Mouse (Mus musculus): ENCODE data around the gene Garnl3.
"Not testable (repeated sequence)": the region's sequence is repeated elsewhere in the genome, so short reads cannot be mapped to it uniquely, and the experiment has no call there.

Gene Garnl3

GRCm38 (mm10) chr2:33041571-33041970 lies 89.9 kb downstream of the Garnl3 start:
- in situ Hi-C loops (cut with MboI; ENCODE audit: unreplicated experiment in 2 of 2), result no loop called here

GRCm38 (mm10) chr2:33037429-33037828 lies 94.0 kb downstream of the Garnl3 start:
- in situ Hi-C loops (cut with MboI; ENCODE audit: unreplicated experiment in 2 of 2), result no loop called here

GRCm38 (mm10) chr2:33035297-33035696 lies 96.2 kb downstream of the Garnl3 start:
- in situ Hi-C loops (cut with MboI; ENCODE audit: unreplicated experiment in 2 of 2), result no loop called here

GRCm38 (mm10) chr2:33033281-33033680 lies 98.2 kb downstream of the Garnl3 start:
- in situ Hi-C loops (cut with MboI; ENCODE audit: unreplicated experiment in 2 of 2), result no loop called here

- in situ Hi-C loops (cut with MboI; ENCODE audit: unreplicated experiment in 2 of 2), result no loop called here
Observed at GRCm38 (mm10) chr2:33032391-33033062, 98.9 kb downstream of the Garnl3 start.

- in situ Hi-C loops (cut with MboI; ENCODE audit: unreplicated experiment in 2 of 2), result no loop called here
Observed at GRCm38 (mm10) chr2:33025040-33025439, 106.4 kb downstream of the Garnl3 start.

- in situ Hi-C loops (cut with MboI; ENCODE audit: unreplicated experiment in 2 of 2), result no loop called here
Observed at GRCm38 (mm10) chr2:33024564-33024963, 106.9 kb downstream of the Garnl3 start.

GRCm38 (mm10) chr2:33022846-33023245 lies 108.6 kb downstream of the Garnl3 start:
- in situ Hi-C loops (cut with MboI; ENCODE audit: unreplicated experiment in 2 of 2), result no loop called here

- in situ Hi-C loops (cut with MboI; ENCODE audit: unreplicated experiment in 2 of 2), result loop anchor here in 1 of 2 experiments (5.0 kb wide), 1 partner anchor 81 kb away; no protein-coding TSS in a partner anchor
Observed at GRCm38 (mm10) chr2:33018026-33018425, 113.4 kb downstream of the Garnl3 start.

- in situ Hi-C loops (cut with MboI; ENCODE audit: unreplicated experiment in 2 of 2), result loop anchor here in 1 of 2 experiments (5.0 kb wide), 1 partner anchor 80 kb away; no protein-coding TSS in a partner anchor
Observed at GRCm38 (mm10) chr2:33017191-33017590, 114.3 kb downstream of the Garnl3 start.

- in situ Hi-C loops (cut with MboI; ENCODE audit: unreplicated experiment in 2 of 2), result loop anchor here in 1 of 2 experiments (5.0 kb wide), 1 partner anchor 78 kb away; no protein-coding TSS in a partner anchor
Observed at GRCm38 (mm10) chr2:33014877-33015276, 116.6 kb downstream of the Garnl3 start.

- in situ Hi-C loops (cut with MboI; ENCODE audit: unreplicated experiment in 2 of 2), result not testable (repeated sequence)
Observed at GRCm38 (mm10) chr2:33009055-33009454, 122.4 kb downstream of the Garnl3 start.

GRCm38 (mm10) chr2:33005041-33005440 lies 126.4 kb downstream of the Garnl3 start:
- in situ Hi-C loops (cut with MboI; ENCODE audit: unreplicated experiment in 2 of 2), result no loop called here

- in situ Hi-C loops (cut with MboI; ENCODE audit: unreplicated experiment in 2 of 2), result no loop called here
Observed at GRCm38 (mm10) chr2:33002144-33002543, 129.3 kb downstream of the Garnl3 start.

GRCm38 (mm10) chr2:32999752-33000151 lies 131.7 kb downstream of the Garnl3 start:
- in situ Hi-C loops (cut with MboI; ENCODE audit: unreplicated experiment in 2 of 2), result loop anchor here in 1 of 2 experiments (10.0 kb wide), 1 partner anchor 355 kb away; no protein-coding TSS in a partner anchor

- in situ Hi-C loops (cut with MboI; ENCODE audit: unreplicated experiment in 2 of 2), result loop anchor here in 1 of 2 experiments (10.0 kb wide), 1 partner anchor 357 kb away; no protein-coding TSS in a partner anchor
Observed at GRCm38 (mm10) chr2:32997792-32998191, 133.7 kb downstream of the Garnl3 start.

- in situ Hi-C loops (cut with MboI; ENCODE audit: unreplicated experiment in 2 of 2), result loop anchor here in 1 of 2 experiments (10.0 kb wide), 1 partner anchor 358 kb away; no protein-coding TSS in a partner anchor
Observed at GRCm38 (mm10) chr2:32997081-32997480, 134.4 kb downstream of the Garnl3 start.

GRCm38 (mm10) chr2:32992130-32992529 lies 139.3 kb downstream of the Garnl3 start:
- in situ Hi-C loops (cut with MboI; ENCODE audit: unreplicated experiment in 2 of 2), result loop anchor here (5.0 to 10.0 kb wide), 2 partner anchors 35 to 363 kb away; no protein-coding TSS in a partner anchor

GRCm38 (mm10) chr2:32990167-32990832 lies 141.2 kb downstream of the Garnl3 start:
- in situ Hi-C loops (cut with MboI; ENCODE audit: unreplicated experiment in 2 of 2), result loop anchor here (5.0 to 10.0 kb wide), 2 partner anchors 33 to 365 kb away; no protein-coding TSS in a partner anchor

- in situ Hi-C loops (cut with MboI; ENCODE audit: unreplicated experiment in 2 of 2), result loop anchor here in 1 of 2 experiments (5.0 kb wide), 1 partner anchor 143 kb away; the partner anchor contains the start of gene Garnl3
Observed at GRCm38 (mm10) chr2:32989376-32989775, 142.1 kb downstream of the Garnl3 start.

GRCm38 (mm10) chr2:32985844-32986243 lies 145.6 kb downstream of the Garnl3 start:
- in situ Hi-C loops (cut with MboI; ENCODE audit: unreplicated experiment in 2 of 2), result loop anchor here in 1 of 2 experiments (5.0 kb wide), 1 partner anchor 146 kb away; the partner anchor contains the start of gene Garnl3

All from v-Abl transformed pro-B cells (cell line).